Mouse (Mus musculus) hindbrain, embryonic 14.5 days (tissue): Measurements from ENCODE around the gene Clybl. TPM values are rescaled to one million over a fixed set of nuclear protein-coding genes. Genes with fewer than 3 reads are reported as not detected.

ENCODE experiments used
- ATAC-seq: fragments of 200-750 bp; cut with Nextera tagmentation; 2 replicates; pipeline ENCODE4 v1.8.0; 2017; ENCODE audit warnings: moderate number of reproducible peaks, mild to moderate bottlenecking, moderate TSS enrichment, moderate library complexity; ENCODE audit not compliant: low FRiP score
- DNase-seq: peaks from one replicate; pipeline ENCODE4 v3.0.0-alpha.2; 2015; ENCODE audit warnings: low spot score
- H3K27ac ChIP-seq: fragments of 300-500 bp; sonication (generic); 2 replicates; pipeline ENCODE4 v1.5.1; 2014; ENCODE audit warnings: mild to moderate bottlenecking, moderate library complexity
- H3K27me3 ChIP-seq: fragments of 300-500 bp; sonication (generic); 2 replicates; pipeline ENCODE4 v1.6.1; 2014; ENCODE audit warnings: mild to moderate bottlenecking, low read length, mixed read lengths; ENCODE audit not compliant: control insufficient read depth, insufficient read depth
- H3K36me3 ChIP-seq: fragments of 300-500 bp; sonication (generic); replicated peaks from 2 replicates; pipeline ENCODE4 v1.6.1; 2014; ENCODE audit not compliant: control insufficient read depth, insufficient read depth
- H3K4me1 ChIP-seq: fragments of 300-500 bp; sonication (generic); replicated peaks from 2 replicates; pipeline ENCODE4 v1.6.1; 2014; ENCODE audit warnings: antibody characterized with exemption, low read length, mixed read lengths; ENCODE audit not compliant: control insufficient read depth, insufficient read depth
- H3K4me2 ChIP-seq: fragments of 300-500 bp; sonication (generic); replicated peaks from 2 replicates; pipeline ENCODE4 v1.6.1; 2014; ENCODE audit warnings: mild to moderate bottlenecking, moderate library complexity
- H3K4me3 ChIP-seq: fragments of 300-500 bp; sonication (generic); replicated peaks from 2 replicates; pipeline ENCODE4 v1.5.1; 2014; ENCODE audit warnings: mild to moderate bottlenecking, low read length
- H3K9ac ChIP-seq: fragments of 300-500 bp; sonication (generic); 2 replicates; pipeline ENCODE4 v1.6.1; 2014
- H3K9me3 ChIP-seq: fragments of 300-500 bp; sonication (generic); 2 replicates; pipeline ENCODE4 v1.6.1; 2016; ENCODE audit warnings: low read length; ENCODE audit not compliant: control insufficient read depth
- WGBS: fragments of 180-500 bp; shearing (Covaris S2); extraction: QIAGEN DNeasy Blood & Tissue Kit; methylation state at CpG from one replicate; pipeline ENCODE4 v1.1.7; 2014; 5-methylcytosine and 5-hydroxymethylcytosine counted together
- polyA plus RNA-seq: library from polyadenylated mRNA; unstranded; fragments of >200 nt; fragmentation: Nextera tagmentation; extraction: Ambion mirVana; gene quantifications from 2 replicates; pipeline ENCODE4 v1.2.1, GENCODE M21; 2014

The Clybl gene
- polyA plus RNA-seq, 1 experiment from 2014 or later = 16.3 TPM

- WGBS = 55% methylated on average over 7 of the region's 7 CpGs
- H3K4me1 ChIP-seq = 0 out of 2 replicates have a peak, but pooled peaks cover 4% of the 10 kb centered on the region
- no peaks in the 10 kb centered on the region; the same call in 1 of the 2 replicates for H3K36me3 ChIP-seq
- no peak overlapping the region for H3K9ac ChIP-seq
- no peak overlapping the region for H3K4me2 ChIP-seq
- H3K9me3 ChIP-seq = 0 out of 2 replicates have a peak, but pooled peaks cover 4% of the 10 kb centered on the region
- ATAC-seq (no peak), DNase-seq (no peak)
- H3K4me3 ChIP-seq = no peak overlapping the region
- no peak overlapping the region for H3K27ac ChIP-seq
- no peaks in the 10 kb centered on the region for H3K27me3 ChIP-seq
Observed at GRCm38 (mm10) chr14:122168912-122169311, 12.6 kb upstream of the Clybl start.

DNA sequence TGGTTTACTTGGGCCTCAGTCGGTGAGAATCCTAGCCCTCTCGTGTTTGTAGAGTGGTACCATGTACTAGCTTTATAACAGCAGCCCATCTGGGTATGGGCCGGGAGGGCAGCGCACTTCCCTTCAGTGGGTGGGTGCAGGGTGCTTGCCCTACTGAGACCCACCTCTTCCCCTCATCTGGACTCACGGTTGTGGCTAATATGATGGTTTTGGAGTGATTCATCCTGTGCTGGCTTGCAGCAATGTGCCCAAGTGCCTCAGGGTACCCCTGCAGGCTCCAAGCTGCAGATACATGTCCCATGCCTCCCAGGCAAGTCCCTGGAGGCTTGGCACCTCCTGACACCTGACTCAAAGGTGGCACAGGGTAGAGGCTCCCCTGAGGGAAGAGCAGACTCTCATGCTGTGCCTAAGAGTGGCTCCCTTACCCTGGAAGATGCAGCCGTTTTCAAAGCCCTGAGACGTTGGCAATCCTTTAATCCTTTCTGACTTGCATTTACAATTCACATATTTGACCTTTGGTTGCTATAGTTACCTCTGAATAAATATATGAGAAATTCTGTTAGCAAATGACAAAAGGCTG, 11.2 kb upstream of the Clybl start:
- Histone ChIP-seq H3K4me1 (0 out of 2 replicates have a peak, but pooled peaks cover 4% of the 10 kb centered on the region), H3K4me3 (no peak overlapping the region), H3K27ac (0 out of 2 replicates have a peak overlapping the region, but pooled peaks have one; percentile 17), H3K4me2 (no peak overlapping the region), H3K9ac (no peak overlapping the region), H3K36me3 (no peaks in the 10 kb centered on the region), H3K9me3 (no peaks in the 10 kb centered on the region), H3K27me3 (no peaks in the 10 kb centered on the region)
- ATAC-seq (peak; percentile 41; the same call in 1 of the 2 replicates), DNase-seq (no peak)
- 60% methylated on average over 7 of the region's 7 CpGs for WGBS

- H3K27me3 ChIP-seq = no peaks in the 10 kb centered on the region
- H3K4me1 ChIP-seq = 0 out of 2 replicates have a peak, but pooled peaks cover 4% of the 10 kb centered on the region
- H3K4me2 ChIP-seq = no peak overlapping the region
- no peaks in the 10 kb centered on the region for H3K36me3 ChIP-seq
- DNase-seq (no peak), ATAC-seq (no peak)
- no peak overlapping the region for H3K27ac ChIP-seq
- WGBS = 85% methylated on average over 7 of the region's 7 CpGs
- H3K9ac ChIP-seq = no peak overlapping the region
- H3K4me3 ChIP-seq = no peak overlapping the region
- no peaks in the 10 kb centered on the region for H3K9me3 ChIP-seq
Observed at GRCm38 (mm10) chr14:122171031-122171430, 10.5 kb upstream of the Clybl start.

- H3K9ac ChIP-seq = no peak overlapping the region
- no peaks in the 10 kb centered on the region for H3K9me3 ChIP-seq
- no peak for DNase-seq
- no peak overlapping the region for H3K27ac ChIP-seq
- no peak for ATAC-seq
- H3K4me1 ChIP-seq = no peaks in the 10 kb centered on the region
- H3K36me3 ChIP-seq = no peaks in the 10 kb centered on the region
- WGBS = 90% methylated on average over 14 of the region's 14 CpGs
- no peak overlapping the region for H3K4me2 ChIP-seq
- H3K27me3 ChIP-seq = no peaks in the 10 kb centered on the region
- no peak overlapping the region for H3K4me3 ChIP-seq
Observed at GRCm38 (mm10) chr14:122176263-122176798, 5.2 kb upstream of the Clybl start.

GRCm38 (mm10) chr14:122179262-122179661, 2.2 kb upstream of the Clybl start:
- WGBS = 58% methylated on average over 16 of the region's 16 CpGs

GRCm38 (mm10) chr14:122181815-122182157, 282 bp downstream of the Clybl start:
- DNase-seq (no peak), ATAC-seq (peak; percentile 61)
- Histone ChIP-seq H3K27ac (no peak overlapping the region), H3K27me3 (no peaks in the 10 kb centered on the region), H3K36me3 (no peaks in the 10 kb centered on the region), H3K4me2 (peak overlapping the region; percentile 60), H3K9me3 (no peaks in the 10 kb centered on the region), H3K4me1 (no peaks in the 10 kb centered on the region), H3K4me3 (peak overlapping the region; percentile 50), H3K9ac (peak overlapping the region; percentile 60)
- 1% methylated on average over 12 of the region's 12 CpGs for WGBS

More at GRCm38 (mm10) chr14:122179262-122179661, 2.2 kb upstream of the Clybl start:
- Histone ChIP-seq H3K9me3 (no peaks in the 10 kb centered on the region), H3K4me1 (no peaks in the 10 kb centered on the region), H3K36me3 (no peaks in the 10 kb centered on the region), H3K9ac (no peak overlapping the region), H3K4me3 (no peak overlapping the region), H3K4me2 (no peak overlapping the region), H3K27me3 (no peaks in the 10 kb centered on the region), H3K27ac (no peak overlapping the region)
- ATAC-seq = no peak
- no peak for DNase-seq

- Histone ChIP-seq H3K27ac (no peak overlapping the region), H3K36me3 (no peaks in the 10 kb centered on the region), H3K9me3 (no peaks in the 10 kb centered on the region), H3K27me3 (no peaks in the 10 kb centered on the region), H3K4me2 (peak overlapping the region; percentile 60), H3K4me3 (peak overlapping the region; percentile 50), H3K9ac (no peak overlapping the region), H3K4me1 (no peaks in the 10 kb centered on the region)
- ATAC-seq = no peak
- 83% methylated on average over 6 of the region's 6 CpGs for WGBS
- DNase-seq = no peak
Observed at GRCm38 (mm10) chr14:122182220-122182619, 716 bp downstream of the Clybl start.

DNA sequence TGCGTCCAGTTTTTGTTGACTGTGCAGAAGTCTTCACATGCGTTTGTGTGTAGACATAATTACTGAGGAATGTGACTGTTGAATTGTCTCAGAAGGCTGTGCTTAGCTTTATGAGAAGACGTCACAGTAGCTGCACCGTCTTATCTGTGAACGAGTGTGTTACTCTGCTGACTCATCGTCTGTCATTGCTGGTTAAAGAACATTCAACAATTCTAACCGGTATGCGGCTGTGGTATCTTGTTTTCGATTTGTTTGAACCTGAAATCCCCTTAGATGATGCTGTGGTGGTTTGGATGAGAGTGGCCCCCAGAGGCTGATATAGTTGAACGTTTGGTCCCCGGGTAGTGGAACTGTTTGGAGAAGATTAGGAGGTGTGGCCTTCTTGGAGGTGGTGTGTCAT, 2.5 kb downstream of the Clybl start:
- H3K9ac ChIP-seq = no peak overlapping the region
- DNase-seq (no peak), ATAC-seq (no peak)
- H3K9me3 ChIP-seq = no peaks in the 10 kb centered on the region
- H3K27ac ChIP-seq = no peak overlapping the region
- no peaks in the 10 kb centered on the region for H3K4me1 ChIP-seq
- no peaks in the 10 kb centered on the region for H3K36me3 ChIP-seq
- no peaks in the 10 kb centered on the region for H3K27me3 ChIP-seq
- no peak overlapping the region for H3K4me2 ChIP-seq
- no peak overlapping the region for H3K4me3 ChIP-seq
- 87% methylated on average over 11 of the region's 11 CpGs for WGBS

DNA sequence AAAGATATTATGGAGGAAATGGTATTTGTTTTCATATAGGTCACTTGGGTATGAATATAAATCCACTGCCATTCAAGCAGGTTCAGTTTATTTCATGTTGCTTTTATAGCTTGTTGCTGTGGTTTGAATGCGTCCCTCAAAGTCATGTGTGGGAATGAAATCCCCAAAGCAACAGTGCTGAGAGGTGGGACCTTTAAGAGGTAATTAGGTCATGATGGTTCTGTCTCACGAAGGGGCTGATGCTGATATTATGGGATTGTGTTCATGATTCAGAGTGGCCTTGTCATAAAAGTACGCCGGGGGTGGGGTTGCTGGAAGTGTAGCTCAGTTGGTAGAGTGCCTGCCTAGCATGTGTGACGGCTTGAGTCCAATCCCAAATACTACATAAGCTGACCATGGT, 6.7 kb downstream of the Clybl start:
- H3K4me2 ChIP-seq = no peak overlapping the region
- H3K9me3 ChIP-seq = no peaks in the 10 kb centered on the region
- no peaks in the 10 kb centered on the region for H3K36me3 ChIP-seq
- H3K4me3 ChIP-seq = no peak overlapping the region
- H3K4me1 ChIP-seq = no peaks in the 10 kb centered on the region
- H3K27me3 ChIP-seq = no peaks in the 10 kb centered on the region
- DNase-seq = no peak
- 88% methylated on average over 5 of the region's 5 CpGs for WGBS
- ATAC-seq = no peak
- H3K9ac ChIP-seq = no peak overlapping the region
- no peak overlapping the region for H3K27ac ChIP-seq
